Mouse (Mus musculus) lung, postnatal 0 days (tissue): Measurements from ENCODE around the gene Kcnd3. TPM values are rescaled to one million over a fixed set of nuclear protein-coding genes. Genes with fewer than 3 reads are reported as not detected.

Source experiments
- ATAC-seq: fragments of 200-750 bp; cut with Nextera tagmentation; 2 replicates; pipeline ENCODE4 v1.8.0; 2017; ENCODE audit warnings: moderate library complexity
- DNase-seq: peaks from one replicate; pipeline ENCODE4 v3.0.0-alpha.2; 2016; ENCODE audit warnings: low spot score
- H3K27ac ChIP-seq: fragments of 300-500 bp; sonication (generic); 2 replicates; pipeline ENCODE4 v1.5.1; 2014; ENCODE audit warnings: antibody characterized with exemption, mild to moderate bottlenecking, low read length, mixed read lengths
- H3K27me3 ChIP-seq: fragments of 300-500 bp; sonication (generic); replicated peaks from 2 replicates; pipeline ENCODE4 v1.6.1; 2014; ENCODE audit warnings: low read length, mixed read lengths; ENCODE audit not compliant: insufficient read depth
- H3K36me3 ChIP-seq: fragments of 300-500 bp; sonication (generic); 2 replicates; pipeline ENCODE4 v1.6.1; 2014; ENCODE audit warnings: low read length, mixed read lengths; ENCODE audit not compliant: insufficient read depth
- H3K4me1 ChIP-seq: fragments of 300-500 bp; sonication (generic); 2 replicates; pipeline ENCODE4 v1.6.1; 2014; ENCODE audit warnings: antibody characterized with exemption, low read depth, low read length, mixed read lengths; ENCODE audit not compliant: insufficient read depth
- H3K4me2 ChIP-seq: fragments of 300-500 bp; sonication (generic); replicated peaks from 2 replicates; pipeline ENCODE4 v1.6.1; 2014; ENCODE audit warnings: low read depth, mild to moderate bottlenecking, low read length, moderate library complexity, mixed read lengths
- H3K4me3 ChIP-seq: fragments of 300-500 bp; sonication (generic); 2 replicates; pipeline ENCODE4 v1.5.1; 2014; ENCODE audit warnings: low read depth, low read length
- H3K9ac ChIP-seq: fragments of 300-500 bp; sonication (generic); replicated peaks from 2 replicates; pipeline ENCODE4 v1.6.1; 2014; ENCODE audit warnings: low read depth, mild to moderate bottlenecking
- H3K9me3 ChIP-seq: fragments of 300-500 bp; sonication (generic); 2 replicates; pipeline ENCODE4 v1.6.1; 2016; ENCODE audit warnings: low read length, mixed read lengths
- CTCF ChIP-seq: IDR thresholded peaks from 2 replicates; pipeline ENCODE4 v1.5.1; 2016; ENCODE audit warnings: antibody characterized with exemption, mild to moderate bottlenecking
- EP300 ChIP-seq: IDR thresholded peaks from 2 replicates; pipeline ENCODE4 v1.6.1; 2016; ENCODE audit warnings: antibody characterized with exemption, mild to moderate bottlenecking, control low read depth
- WGBS: fragments of 180-500 bp; shearing (Covaris S2); extraction: QIAGEN DNeasy Blood & Tissue Kit; methylation state at CpG from one replicate; pipeline ENCODE4 v1.1.7; 2014; 5-methylcytosine and 5-hydroxymethylcytosine counted together
- polyA plus RNA-seq: library from polyadenylated mRNA; unstranded; fragments of >200 nt; fragmentation: Nextera tagmentation; extraction: Ambion mirVana; gene quantifications from 2 replicates; pipeline ENCODE4 v1.2.1, GENCODE M21; 2015

Gene Kcnd3
- polyA plus RNA-seq, 1 experiment from 2014 or later, result 0.13 TPM

- no peak overlapping the region for H3K27ac ChIP-seq
- no peaks in the 10 kb centered on the region for H3K27me3 ChIP-seq
- no peak overlapping the region for H3K4me2 ChIP-seq
- no peak overlapping the region for H3K9ac ChIP-seq
- H3K9me3 ChIP-seq, result no peaks in the 10 kb centered on the region
- H3K4me3 ChIP-seq, result no peak overlapping the region
- H3K36me3 ChIP-seq, result no peaks in the 10 kb centered on the region
- 60% methylated on average over 1 of the region's 1 CpGs for WGBS
- DNase-seq, result no peak
- no peak for ATAC-seq
- no peaks in the 10 kb centered on the region for H3K4me1 ChIP-seq
- TF ChIP-seq CTCF (no peak), EP300 (no peak)
These were observed 92.0 kb downstream of the Kcnd3 start for GRCm38 (mm10) chr3:105544106-105544505.

GRCm38 (mm10) chr3:105546611-105547071 lies 94.5 kb downstream of the Kcnd3 start:
- DNase-seq (no peak), ATAC-seq (no peak)
- Histone ChIP-seq H3K4me2 (no peak overlapping the region), H3K27ac (no peak overlapping the region), H3K27me3 (no peaks in the 10 kb centered on the region), H3K9me3 (no peaks in the 10 kb centered on the region), H3K9ac (no peak overlapping the region), H3K36me3 (no peaks in the 10 kb centered on the region), H3K4me3 (no peak overlapping the region), H3K4me1 (no peaks in the 10 kb centered on the region)
- WGBS, result 43% methylated on average over 13 of the region's 13 CpGs
- TF ChIP-seq CTCF (no peak), EP300 (no peak)

- Histone ChIP-seq H3K9me3 (no peaks in the 10 kb centered on the region), H3K4me3 (no peak overlapping the region), H3K27ac (no peak overlapping the region), H3K27me3 (no peaks in the 10 kb centered on the region), H3K9ac (no peak overlapping the region), H3K36me3 (no peaks in the 10 kb centered on the region), H3K4me1 (no peaks in the 10 kb centered on the region), H3K4me2 (no peak overlapping the region)
- DNase-seq (no peak), ATAC-seq (no peak)
- TF ChIP-seq EP300 (no peak), CTCF (no peak)
- 63% methylated on average over 11 of the region's 11 CpGs for WGBS
These were observed 96.1 kb downstream of the Kcnd3 start for GRCm38 (mm10) chr3:105548074-105548771.

GRCm38 (mm10) chr3:105559456-105559855 lies 107.3 kb downstream of the Kcnd3 start:
- H3K9ac ChIP-seq, result no peak overlapping the region
- no peak for ATAC-seq
- H3K27me3 ChIP-seq, result no peaks in the 10 kb centered on the region
- no peak for TF ChIP-seq EP300
- no peak for TF ChIP-seq CTCF
- H3K4me2 ChIP-seq, result no peak overlapping the region
- DNase-seq, result no peak
- WGBS, result 28% methylated on average over 2 of the region's 2 CpGs
- no peak overlapping the region for H3K4me3 ChIP-seq
- H3K9me3 ChIP-seq, result no peaks in the 10 kb centered on the region
- no peaks in the 10 kb centered on the region for H3K4me1 ChIP-seq
- H3K36me3 ChIP-seq, result no peaks in the 10 kb centered on the region
- no peak overlapping the region for H3K27ac ChIP-seq

GRCm38 (mm10) chr3:105566973-105567372 lies 114.8 kb downstream of the Kcnd3 start:
- Histone ChIP-seq H3K27me3 (no peaks in the 10 kb centered on the region), H3K36me3 (no peaks in the 10 kb centered on the region), H3K27ac (no peak overlapping the region), H3K4me2 (no peak overlapping the region), H3K4me3 (no peak overlapping the region), H3K4me1 (no peaks in the 10 kb centered on the region), H3K9me3 (no peaks in the 10 kb centered on the region), H3K9ac (no peak overlapping the region)
- DNase-seq (no peak), ATAC-seq (no peak)
- TF ChIP-seq EP300 (no peak), CTCF (no peak)
- 79% methylated on average over 8 of the region's 8 CpGs for WGBS

GRCm38 (mm10) chr3:105567472-105567871 lies 115.3 kb downstream of the Kcnd3 start:
- Histone ChIP-seq H3K9me3 (no peaks in the 10 kb centered on the region), H3K4me2 (no peak overlapping the region), H3K4me3 (no peak overlapping the region), H3K27me3 (no peaks in the 10 kb centered on the region), H3K27ac (no peak overlapping the region), H3K36me3 (no peaks in the 10 kb centered on the region), H3K9ac (no peak overlapping the region), H3K4me1 (no peaks in the 10 kb centered on the region)
- DNase-seq (no peak), ATAC-seq (no peak)
- TF ChIP-seq CTCF (no peak), EP300 (no peak)
- WGBS, result 56% methylated on average over 4 of the region's 4 CpGs
